Mouse (Mus musculus): Measurements from ENCODE around the gene Hgd. TPM values are rescaled to one million over a fixed set of nuclear protein-coding genes. Genes with fewer than 3 reads are reported as not detected.
A peak's percentile ranks its signal among the peaks of the same experiment; 100 is the strongest.

Hgd gene
- polyA plus RNA-seq, 1 experiment from 2014 or later: not detected

DNA sequence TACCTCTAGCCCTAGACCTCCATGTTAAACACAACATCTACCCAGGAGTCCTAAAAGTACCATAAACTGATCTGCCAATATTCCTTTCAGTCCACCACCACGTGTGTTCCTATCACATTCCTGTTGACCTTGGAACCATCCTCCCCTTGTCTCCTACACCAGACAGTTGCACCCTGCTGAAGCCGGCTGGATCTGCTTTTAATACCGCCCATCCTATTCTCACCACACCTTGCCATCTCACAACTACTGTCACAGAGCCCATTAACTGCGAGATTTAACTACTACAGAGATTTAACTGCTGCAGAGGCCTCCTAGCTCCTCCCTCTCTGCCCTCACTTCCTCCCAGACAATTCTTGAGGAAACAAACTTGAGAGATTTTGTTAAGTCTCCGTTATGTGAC lies 71.5 kb downstream of the Hgd start:
- no peak overlapping the region for H3K4me3 ChIP-seq (ENCODE audit: low read length)
- no peaks in the 10 kb centered on the region for H3K27me3 ChIP-seq (replicated peaks; ENCODE audit: control insufficient read depth, insufficient read depth, low read length)
- no peak overlapping the region for H3K9ac ChIP-seq (ENCODE audit: low read depth, low read length)
- peaks cover 8% of the 10 kb centered on the region for H3K4me1 ChIP-seq (ENCODE audit: control insufficient read depth, insufficient read depth, low read depth, low read length)
- H3K9me3 ChIP-seq (ENCODE audit: control insufficient read depth, low read length): no peaks in the 10 kb centered on the region
- 89% methylated on average over 5 of the region's 5 CpGs for WGBS
- no peak overlapping the region for H3K27ac ChIP-seq (ENCODE audit: low read depth, low read length)
- H3K4me2 ChIP-seq (ENCODE audit: low read length): no peak overlapping the region
- no peak for ATAC-seq
- H3K36me3 ChIP-seq (ENCODE audit: control insufficient read depth, insufficient read depth, low read length): peaks cover 12% of the 10 kb centered on the region; the same call in 1 of the 2 replicates

DNA sequence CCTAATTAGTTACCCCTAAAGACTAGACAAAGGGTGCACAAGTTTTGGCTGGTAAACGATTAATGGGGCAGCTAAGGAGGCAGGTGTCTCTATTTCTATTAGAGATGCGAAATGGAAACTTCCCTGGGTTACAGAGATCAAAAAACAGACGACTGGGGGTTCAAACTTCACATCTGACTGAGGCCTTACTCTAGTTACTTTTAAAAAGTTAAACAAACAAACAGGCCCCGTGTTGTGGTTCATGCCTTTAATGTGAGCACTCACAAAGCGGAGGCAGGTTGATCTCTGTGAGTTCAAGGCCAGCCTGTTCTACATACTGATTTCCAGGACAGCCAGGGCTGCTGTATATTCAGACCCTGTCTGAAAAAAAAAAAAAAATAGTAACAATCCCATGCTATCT lies 72.7 kb downstream of the Hgd start:
- Histone ChIP-seq H3K4me2 (ENCODE audit: low read length) (peak overlapping the region; percentile 77; the same call in 1 of the 2 replicates), H3K27me3 (replicated peaks; ENCODE audit: control insufficient read depth, insufficient read depth, low read length) (no peaks in the 10 kb centered on the region), H3K9ac (ENCODE audit: low read depth, low read length) (no peak overlapping the region), H3K4me3 (ENCODE audit: low read length) (no peak overlapping the region; the same call in 1 of the 2 replicates), H3K9me3 (ENCODE audit: control insufficient read depth, low read length) (no peaks in the 10 kb centered on the region), H3K4me1 (ENCODE audit: control insufficient read depth, insufficient read depth, low read depth, low read length) (peaks cover 8% of the 10 kb centered on the region), H3K36me3 (ENCODE audit: control insufficient read depth, insufficient read depth, low read length) (0 out of 2 replicates have a peak, but pooled peaks cover 2% of the 10 kb centered on the region), H3K27ac (ENCODE audit: low read depth, low read length) (no peak overlapping the region)
- WGBS: 84% methylated on average over 5 of the region's 5 CpGs
- no peak for ATAC-seq

- 81% methylated on average over 1 of the region's 1 CpGs for WGBS
- no peaks in the 10 kb centered on the region for H3K9me3 ChIP-seq (ENCODE audit: control insufficient read depth, low read length)
- peaks cover 8% of the 10 kb centered on the region for H3K4me1 ChIP-seq (ENCODE audit: control insufficient read depth, insufficient read depth, low read depth, low read length)
- no peak for ATAC-seq
- no peaks in the 10 kb centered on the region for H3K36me3 ChIP-seq (ENCODE audit: control insufficient read depth, insufficient read depth, low read length)
- no peak overlapping the region for H3K27ac ChIP-seq (ENCODE audit: low read depth, low read length)
- H3K4me2 ChIP-seq (ENCODE audit: low read length): peak overlapping the region; percentile 77
- no peaks in the 10 kb centered on the region for H3K27me3 ChIP-seq (replicated peaks; ENCODE audit: control insufficient read depth, insufficient read depth, low read length)
- H3K4me3 ChIP-seq (ENCODE audit: low read length): peak overlapping the region; percentile 71
- no peak overlapping the region; the same call in 1 of the 2 replicates for H3K9ac ChIP-seq (ENCODE audit: low read depth, low read length)
These were observed 73.1 kb downstream of the Hgd start for GRCm38 (mm10) chr16:37653058-37653457.

DNA sequence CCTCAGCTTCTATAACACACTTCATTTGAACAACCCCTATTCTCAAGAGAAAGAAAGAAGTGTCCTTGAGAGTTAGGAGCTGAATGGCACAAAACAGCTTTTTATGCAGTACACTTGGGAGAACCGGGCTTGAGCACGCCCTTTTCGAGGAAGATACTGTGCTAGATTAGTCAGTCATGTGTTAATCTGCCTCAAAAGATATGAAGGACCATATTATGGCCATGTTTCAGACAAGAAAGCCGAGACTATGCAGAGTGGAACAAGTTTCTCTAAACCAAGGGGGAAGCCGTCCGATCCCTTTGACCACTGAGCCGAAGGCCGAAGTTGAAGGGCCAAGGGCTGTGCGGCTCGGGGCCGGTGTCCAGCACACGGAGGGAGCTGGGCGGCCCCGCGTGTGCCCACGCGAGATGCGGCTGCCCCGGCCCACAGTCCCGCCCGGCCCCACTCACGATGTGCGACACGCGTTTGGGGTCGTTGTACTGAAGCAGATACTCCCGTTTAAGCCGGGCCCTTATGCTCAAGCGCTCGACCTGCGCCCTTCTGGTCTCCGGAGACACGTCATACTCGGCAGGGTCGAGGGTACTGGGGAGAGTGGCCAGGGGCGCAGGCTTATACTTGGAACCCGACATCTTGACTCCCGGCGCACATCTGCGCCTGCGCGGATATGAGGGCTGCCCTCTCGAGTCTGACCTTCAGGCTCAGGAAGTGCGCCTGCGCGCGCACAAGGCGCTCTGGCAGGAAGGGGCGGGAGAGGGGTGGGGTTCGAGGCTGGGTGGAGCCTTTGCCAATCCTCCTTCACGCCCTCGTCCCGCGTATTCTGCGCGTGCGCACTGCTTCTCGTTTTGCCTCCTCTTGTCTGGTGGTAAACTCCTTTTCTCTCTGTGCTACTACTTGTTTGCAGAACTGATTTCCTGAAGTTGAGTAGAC lies 74.0 kb downstream of the Hgd start, which contains the start of gene Ndufb4:
TSS of gene Ndufb4 (minus strand) at position 723 of the 927 bp plus-strand sequence.
- H3K36me3 ChIP-seq (ENCODE audit: control insufficient read depth, insufficient read depth, low read length): no peaks in the 10 kb centered on the region
- H3K27ac ChIP-seq (ENCODE audit: low read depth, low read length): peak within 1 kb of the TSS; percentile 77
- peaks cover 8% of the 10 kb centered on the region for H3K4me1 ChIP-seq (ENCODE audit: control insufficient read depth, insufficient read depth, low read depth, low read length)
- no peaks in the 10 kb centered on the region for H3K27me3 ChIP-seq (replicated peaks; ENCODE audit: control insufficient read depth, insufficient read depth, low read length)
- no peaks in the 10 kb centered on the region for H3K9me3 ChIP-seq (ENCODE audit: control insufficient read depth, low read length)
- peak within 1 kb of the TSS; percentile 81 for H3K9ac ChIP-seq (ENCODE audit: low read depth, low read length)
- peak; percentile 97 for ATAC-seq
- peak within 1 kb of the TSS; percentile 77 for H3K4me2 ChIP-seq (ENCODE audit: low read length)
- peak within 1 kb of the TSS; percentile 71 for H3K4me3 ChIP-seq (ENCODE audit: low read length)
- WGBS: under 1% methylated on average over 52 of the region's 58 CpGs

- Histone ChIP-seq H3K4me1 (ENCODE audit: control insufficient read depth, insufficient read depth, low read depth, low read length) (peaks cover 8% of the 10 kb centered on the region), H3K36me3 (ENCODE audit: control insufficient read depth, insufficient read depth, low read length) (no peaks in the 10 kb centered on the region), H3K4me3 (ENCODE audit: low read length) (no peak overlapping the region; the same call in 1 of the 2 replicates), H3K4me2 (ENCODE audit: low read length) (peak overlapping the region; percentile 61), H3K9me3 (ENCODE audit: control insufficient read depth, low read length) (no peaks in the 10 kb centered on the region), H3K9ac (ENCODE audit: low read depth, low read length) (no peak overlapping the region), H3K27me3 (replicated peaks; ENCODE audit: control insufficient read depth, insufficient read depth, low read length) (no peaks in the 10 kb centered on the region), H3K27ac (ENCODE audit: low read depth, low read length) (peak overlapping the region; percentile 70; the same call in 1 of the 2 replicates)
- ATAC-seq: no peak
- 59% methylated on average over 4 of the region's 4 CpGs for WGBS
These were observed 75.0 kb downstream of the Hgd start for GRCm38 (mm10) chr16:37654831-37655455.

GRCm38 (mm10) chr16:37655756-37656347 lies 75.9 kb downstream of the Hgd start:
- Histone ChIP-seq H3K9ac (ENCODE audit: low read depth, low read length) (no peak overlapping the region), H3K4me1 (ENCODE audit: control insufficient read depth, insufficient read depth, low read depth, low read length) (peaks cover 8% of the 10 kb centered on the region), H3K27ac (ENCODE audit: low read depth, low read length) (no peak overlapping the region; the same call in 1 of the 2 replicates), H3K4me2 (ENCODE audit: low read length) (no peak overlapping the region), H3K9me3 (ENCODE audit: control insufficient read depth, low read length) (no peaks in the 10 kb centered on the region), H3K36me3 (ENCODE audit: control insufficient read depth, insufficient read depth, low read length) (no peaks in the 10 kb centered on the region), H3K27me3 (replicated peaks; ENCODE audit: control insufficient read depth, insufficient read depth, low read length) (no peaks in the 10 kb centered on the region), H3K4me3 (ENCODE audit: low read length) (no peak overlapping the region)
- 15% methylated on average over 4 of the region's 4 CpGs for WGBS
- ATAC-seq: no peak

DNA sequence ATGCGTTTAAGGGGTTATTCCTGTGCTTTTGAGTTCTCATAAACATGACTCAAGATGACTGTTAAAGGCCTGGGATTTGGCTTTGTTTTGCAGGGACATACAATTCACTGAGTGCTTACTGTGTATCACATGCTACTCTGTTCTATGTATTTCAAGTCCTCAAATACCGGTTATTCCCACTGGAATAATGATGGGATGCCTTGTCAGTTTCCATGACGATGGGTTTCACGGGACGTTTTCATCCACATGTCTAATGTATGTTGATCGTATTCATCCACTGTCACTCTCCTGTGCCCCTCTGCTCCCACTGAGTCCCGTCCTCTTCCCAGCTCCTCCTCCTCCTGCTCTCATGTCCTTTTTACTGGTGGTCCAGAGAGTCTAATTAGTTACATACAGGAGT lies 76.8 kb downstream of the Hgd start:
- H3K4me3 ChIP-seq (ENCODE audit: low read length): no peak overlapping the region
- H3K36me3 ChIP-seq (ENCODE audit: control insufficient read depth, insufficient read depth, low read length): no peaks in the 10 kb centered on the region
- H3K4me1 ChIP-seq (ENCODE audit: control insufficient read depth, insufficient read depth, low read depth, low read length): peaks cover 8% of the 10 kb centered on the region
- WGBS: 29% methylated on average over 7 of the region's 7 CpGs
- H3K9me3 ChIP-seq (ENCODE audit: control insufficient read depth, low read length): no peaks in the 10 kb centered on the region
- H3K9ac ChIP-seq (ENCODE audit: low read depth, low read length): no peak overlapping the region
- H3K27me3 ChIP-seq (replicated peaks; ENCODE audit: control insufficient read depth, insufficient read depth, low read length): no peaks in the 10 kb centered on the region
- no peak for ATAC-seq
- H3K27ac ChIP-seq (ENCODE audit: low read depth, low read length): no peak overlapping the region
- no peak overlapping the region for H3K4me2 ChIP-seq (ENCODE audit: low read length)

- WGBS: 51% methylated on average over 9 of the region's 9 CpGs
- Histone ChIP-seq H3K36me3 (ENCODE audit: control insufficient read depth, insufficient read depth, low read length) (no peaks in the 10 kb centered on the region), H3K4me3 (ENCODE audit: low read length) (no peak overlapping the region), H3K27me3 (replicated peaks; ENCODE audit: control insufficient read depth, insufficient read depth, low read length) (no peaks in the 10 kb centered on the region), H3K4me1 (ENCODE audit: control insufficient read depth, insufficient read depth, low read depth, low read length) (no peaks in the 10 kb centered on the region), H3K9me3 (ENCODE audit: control insufficient read depth, low read length) (no peaks in the 10 kb centered on the region), H3K27ac (ENCODE audit: low read depth, low read length) (no peak overlapping the region), H3K9ac (ENCODE audit: low read depth, low read length) (no peak overlapping the region), H3K4me2 (ENCODE audit: low read length) (no peak overlapping the region)
- peak; percentile 52; the same call in 1 of the 2 replicates for ATAC-seq
These were observed 83.9 kb downstream of the Hgd start for GRCm38 (mm10) chr16:37663643-37664459.

All from hindbrain, embryonic 16.5 days (tissue).